Mouse (Mus musculus) intestine, postnatal 0 days (tissue): ENCODE data around the gene Armh2. TPM values are rescaled to one million over a fixed set of nuclear protein-coding genes. Genes with fewer than 3 reads are reported as not detected.

ENCODE experiments used
- ATAC-seq: fragments of 200-750 bp; cut with Nextera tagmentation; 2 replicates; pipeline ENCODE4 v1.8.0; 2017; ENCODE audit warnings: mild to moderate bottlenecking, moderate TSS enrichment, moderate library complexity
- H3K27ac ChIP-seq: fragments of 300-500 bp; sonication (generic); 2 replicates; pipeline ENCODE4 v1.5.1; 2014; ENCODE audit warnings: mild to moderate bottlenecking, low read depth, low read length, moderate library complexity
- H3K27me3 ChIP-seq: fragments of 300-500 bp; sonication (generic); replicated peaks from 2 replicates; pipeline ENCODE4 v1.6.1; 2014; ENCODE audit warnings: low read length, mixed read lengths; ENCODE audit not compliant: control insufficient read depth, insufficient read depth
- H3K36me3 ChIP-seq: fragments of 300-500 bp; sonication (generic); 2 replicates; pipeline ENCODE4 v1.6.1; 2014; ENCODE audit warnings: mild to moderate bottlenecking, moderate library complexity; ENCODE audit not compliant: control insufficient read depth, insufficient read depth
- H3K4me1 ChIP-seq: fragments of 300-500 bp; sonication (generic); replicated peaks from 2 replicates; pipeline ENCODE4 v1.6.1; 2014; ENCODE audit warnings: antibody characterized with exemption, low read length, mixed read lengths; ENCODE audit not compliant: control insufficient read depth, insufficient read depth
- H3K4me2 ChIP-seq: fragments of 300-500 bp; sonication (generic); replicated peaks from 2 replicates; pipeline ENCODE4 v1.6.1; 2014; ENCODE audit warnings: low read depth, mild to moderate bottlenecking, moderate library complexity
- H3K4me3 ChIP-seq: fragments of 300-500 bp; sonication (generic); 2 replicates; pipeline ENCODE4 v1.5.1; 2014; ENCODE audit warnings: low read depth, low read length
- H3K9ac ChIP-seq: fragments of 300-500 bp; sonication (generic); 2 replicates; pipeline ENCODE4 v1.6.1; 2014; ENCODE audit warnings: mild to moderate bottlenecking, low read depth, low read length
- H3K9me3 ChIP-seq: fragments of 300-500 bp; sonication (generic); 2 replicates; pipeline ENCODE4 v1.6.1; 2016; ENCODE audit warnings: mixed run types; ENCODE audit not compliant: control insufficient read depth
- CTCF ChIP-seq: sonication (generic); IDR thresholded peaks from 2 replicates; pipeline ENCODE4 v1.5.1; 2016; ENCODE audit warnings: low read depth, mild to moderate bottlenecking, control low read depth, antibody characterized with exemption, moderate library complexity
- WGBS: fragments of 180-500 bp; shearing (Covaris S2); extraction: QIAGEN DNeasy Blood & Tissue Kit; methylation state at CpG from one replicate; pipeline ENCODE4 v1.1.7; 2014; 5-methylcytosine and 5-hydroxymethylcytosine counted together
- polyA plus RNA-seq: library from polyadenylated mRNA; unstranded; fragments of >200 nt; fragmentation: Nextera tagmentation; extraction: Ambion mirVana; gene quantifications from 2 replicates; pipeline ENCODE4 v1.2.1, GENCODE M21; 2015

The Armh2 gene
- polyA plus RNA-seq, 1 experiment from 2014 or later = not detected

DNA sequence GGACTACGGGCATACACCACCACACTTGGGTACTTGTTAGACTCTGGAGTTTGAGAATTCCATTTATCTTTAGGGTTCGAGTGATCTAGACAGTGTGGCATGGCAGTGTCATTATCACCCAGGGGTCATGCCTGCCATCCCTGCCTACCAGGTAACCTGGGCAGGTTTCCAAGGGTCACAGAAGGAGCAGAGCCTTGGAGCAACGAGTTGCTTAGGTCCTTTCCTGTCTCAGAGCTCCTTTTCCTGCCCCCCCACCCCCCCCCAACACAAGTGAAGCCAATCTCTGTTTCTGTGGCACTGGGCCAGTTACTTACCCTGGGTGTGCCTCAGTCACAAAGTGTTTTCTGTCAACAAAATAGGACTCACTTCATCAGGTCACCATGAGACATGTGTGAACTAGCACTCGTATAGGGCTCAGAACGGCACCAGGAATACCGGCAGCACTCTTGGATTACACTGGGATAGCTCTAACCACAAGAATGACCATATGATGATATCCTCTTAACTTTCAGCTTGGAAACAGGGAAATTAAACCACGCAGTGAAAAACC lies 28.4 kb upstream of the Armh2 start:
- H3K27ac ChIP-seq = no peak overlapping the region

DNA sequence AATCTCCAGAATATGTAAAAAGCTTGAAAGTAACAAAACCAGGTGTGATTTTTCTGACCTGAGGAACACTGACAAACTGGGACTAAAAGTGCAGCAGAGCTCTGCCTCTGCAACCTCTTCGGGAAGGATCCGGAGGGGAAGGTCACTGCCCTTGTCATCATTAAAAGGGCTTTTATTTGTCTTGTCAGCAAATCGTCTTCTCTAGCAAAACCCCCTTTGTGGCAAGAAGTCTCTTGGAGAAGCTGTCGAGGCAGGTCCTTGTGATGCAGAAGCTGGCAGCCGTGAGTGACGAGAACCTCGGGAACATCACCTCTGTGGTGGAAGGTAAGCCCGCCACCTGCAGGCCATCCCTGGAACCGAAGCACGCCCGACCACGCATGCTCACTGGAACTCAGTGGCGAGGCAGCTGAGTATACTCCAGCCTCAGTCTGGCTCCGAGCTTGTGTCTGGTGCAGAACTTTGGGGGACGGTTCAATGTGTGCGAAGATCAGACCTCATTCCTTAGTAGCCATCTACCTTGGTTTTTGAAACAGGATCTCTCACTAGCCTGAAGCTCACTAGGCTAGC lies 27.5 kb upstream of the Armh2 start:
- peak overlapping the region; percentile 49 for H3K4me2 ChIP-seq
- no peaks in the 10 kb centered on the region for H3K27me3 ChIP-seq
- no peaks in the 10 kb centered on the region for H3K36me3 ChIP-seq
- H3K9me3 ChIP-seq = no peaks in the 10 kb centered on the region
- H3K4me1 ChIP-seq = no peaks in the 10 kb centered on the region
- 8% methylated on average over 16 of the region's 16 CpGs for WGBS
- ATAC-seq = peak; percentile 49; the same call in 1 of the 2 replicates
- peak; percentile 97 for TF ChIP-seq CTCF
- H3K9ac ChIP-seq = no peak overlapping the region
- no peak overlapping the region for H3K27ac ChIP-seq
- no peak overlapping the region for H3K4me3 ChIP-seq

More for the DNA sequence above, 28.4 kb upstream of the Armh2 start:
- H3K9ac ChIP-seq = no peak overlapping the region
- 63% methylated on average over 7 of the region's 7 CpGs for WGBS
- H3K4me1 ChIP-seq = no peaks in the 10 kb centered on the region
- no peak overlapping the region for H3K4me3 ChIP-seq
- ATAC-seq = no peak
- H3K27me3 ChIP-seq = no peaks in the 10 kb centered on the region
- no peaks in the 10 kb centered on the region for H3K9me3 ChIP-seq
- no peaks in the 10 kb centered on the region for H3K36me3 ChIP-seq
- no peak for TF ChIP-seq CTCF
- H3K4me2 ChIP-seq = no peak overlapping the region

DNA sequence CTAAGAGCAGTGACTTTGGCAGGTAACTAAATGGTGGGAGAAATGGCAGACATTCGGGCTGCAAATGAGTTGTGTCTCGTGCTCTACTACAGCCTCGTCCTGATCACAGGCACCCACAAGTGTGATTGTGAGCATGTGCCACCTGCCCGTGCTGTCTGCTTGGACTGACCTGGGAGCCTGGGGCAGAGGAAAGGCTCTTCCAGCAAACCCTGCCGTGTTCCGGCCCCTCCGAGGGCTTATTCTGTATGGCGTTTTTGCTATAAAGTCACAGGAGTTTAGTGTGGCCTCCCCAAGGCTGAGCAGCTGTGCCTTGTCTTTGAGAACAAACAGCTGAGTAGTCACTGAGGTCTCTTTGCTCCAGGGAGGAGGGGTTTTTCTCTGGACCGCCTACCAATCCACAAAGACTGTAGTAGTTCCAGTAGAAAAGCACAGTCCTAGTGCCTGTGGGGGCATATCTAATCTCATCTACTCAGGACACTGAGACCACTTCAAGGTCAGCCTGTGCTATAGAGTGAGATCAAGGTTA lies 26.6 kb upstream of the Armh2 start:
- no peak for ATAC-seq
- Histone ChIP-seq H3K36me3 (no peaks in the 10 kb centered on the region), H3K4me3 (no peak overlapping the region), H3K9ac (no peak overlapping the region), H3K9me3 (0 out of 2 replicates have a peak, but pooled peaks cover 3% of the 10 kb centered on the region), H3K27ac (peak overlapping the region; percentile 41; the same call in 1 of the 2 replicates), H3K4me1 (no peaks in the 10 kb centered on the region), H3K27me3 (no peaks in the 10 kb centered on the region), H3K4me2 (no peak overlapping the region)
- 60% methylated on average over 9 of the region's 9 CpGs for WGBS
- TF ChIP-seq CTCF = no peak

DNA sequence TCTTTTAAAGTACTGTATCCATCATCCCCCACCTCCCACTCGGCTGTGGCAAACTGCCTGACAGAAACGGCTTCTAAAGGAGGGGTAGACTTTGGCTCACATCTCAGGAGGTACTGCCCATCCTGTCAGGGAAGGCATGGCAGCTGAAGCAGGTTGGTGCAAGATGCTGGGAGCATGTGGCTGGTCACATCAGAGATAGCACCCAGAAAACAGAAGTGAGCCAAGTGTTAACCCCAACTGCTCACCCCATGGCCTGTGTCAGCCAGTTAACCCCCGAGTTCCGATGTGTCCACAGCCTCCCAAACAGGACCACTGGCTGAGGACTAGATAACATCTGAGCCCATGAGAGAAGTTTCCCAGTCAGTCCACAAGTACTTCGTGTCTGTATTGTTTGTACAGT lies 25.4 kb upstream of the Armh2 start:
- no peak for TF ChIP-seq CTCF
- Histone ChIP-seq H3K4me3 (no peak overlapping the region), H3K9me3 (0 out of 2 replicates have a peak, but pooled peaks cover 3% of the 10 kb centered on the region), H3K36me3 (no peaks in the 10 kb centered on the region), H3K9ac (no peak overlapping the region), H3K4me1 (no peaks in the 10 kb centered on the region), H3K4me2 (no peak overlapping the region), H3K27ac (no peak overlapping the region), H3K27me3 (no peaks in the 10 kb centered on the region)
- ATAC-seq = no peak
- 60% methylated on average over 5 of the region's 5 CpGs for WGBS

DNA sequence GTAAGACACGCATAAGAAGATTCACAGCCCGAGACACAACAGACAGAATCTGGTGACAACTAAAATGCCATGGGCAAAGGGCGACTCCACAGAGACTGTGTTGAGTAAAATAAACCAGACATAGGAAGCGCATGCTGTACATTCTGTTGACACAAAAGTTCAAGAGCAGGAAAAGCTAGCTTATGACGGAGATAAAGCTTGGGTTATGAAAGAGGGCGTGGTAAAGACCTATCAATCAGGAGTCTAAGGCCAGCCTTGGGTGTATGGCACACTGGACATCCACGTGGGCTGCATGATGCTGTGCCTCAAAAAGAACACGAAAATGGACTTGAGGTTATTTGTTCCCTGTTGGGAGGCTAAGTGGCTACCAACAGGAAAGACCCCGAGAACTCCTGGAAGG lies 24.6 kb upstream of the Armh2 start:
- H3K36me3 ChIP-seq = no peaks in the 10 kb centered on the region
- no peak overlapping the region for H3K4me3 ChIP-seq
- H3K4me2 ChIP-seq = no peak overlapping the region; the same call in 1 of the 2 replicates
- WGBS = 29% methylated on average over 9 of the region's 9 CpGs
- H3K4me1 ChIP-seq = no peaks in the 10 kb centered on the region
- TF ChIP-seq CTCF = no peak
- ATAC-seq = peak; percentile 32
- H3K27ac ChIP-seq = no peak overlapping the region
- H3K9me3 ChIP-seq = 0 out of 2 replicates have a peak, but pooled peaks cover 3% of the 10 kb centered on the region
- H3K27me3 ChIP-seq = no peaks in the 10 kb centered on the region
- no peak overlapping the region for H3K9ac ChIP-seq

DNA sequence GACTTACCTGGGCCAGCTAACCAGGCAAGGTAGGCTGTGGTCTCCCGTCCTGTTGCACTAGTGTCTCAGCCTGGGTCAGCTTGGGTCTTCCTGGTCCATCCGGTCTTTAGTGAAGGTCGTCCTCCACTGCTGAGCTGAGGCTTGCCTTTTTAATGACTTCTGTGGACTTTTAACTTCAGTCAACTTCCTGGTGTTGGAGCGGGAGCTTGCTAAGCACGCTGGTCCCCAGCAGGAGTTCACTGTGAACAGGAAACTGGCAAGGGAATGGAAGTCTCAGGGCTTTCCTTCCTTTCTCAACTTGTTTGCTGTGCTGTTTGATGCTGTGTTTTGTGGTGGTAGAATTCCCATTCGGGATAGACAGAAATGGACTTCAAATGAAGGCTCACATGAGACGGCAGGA lies 23.4 kb upstream of the Armh2 start:
- WGBS = 43% methylated on average over 7 of the region's 7 CpGs
- no peaks in the 10 kb centered on the region for H3K4me1 ChIP-seq
- ATAC-seq = peak; percentile 51
- H3K36me3 ChIP-seq = no peaks in the 10 kb centered on the region
- H3K27ac ChIP-seq = peak overlapping the region; percentile 51; the same call in 1 of the 2 replicates
- peak overlapping the region; percentile 18; the same call in 1 of the 2 replicates for H3K4me2 ChIP-seq
- no peak overlapping the region for H3K4me3 ChIP-seq
- no peak overlapping the region for H3K9ac ChIP-seq
- no peak for TF ChIP-seq CTCF
- no peaks in the 10 kb centered on the region for H3K27me3 ChIP-seq
- H3K9me3 ChIP-seq = 0 out of 2 replicates have a peak, but pooled peaks cover 3% of the 10 kb centered on the region
